Mouse (Mus musculus): ENCODE data around the gene Sdhb. TPM values are rescaled to one million over a fixed set of nuclear protein-coding genes. Genes with fewer than 3 reads are reported as not detected.

The Sdhb gene
- total RNA-seq, 2 experiments from 2014 or later, result 271 to 305 TPM

- no peak for DNase-seq (ENCODE audit: low spot score in 2 of 2)
Measured at GRCm38 (mm10) chr4:140974408-140974807, 13.4 kb downstream of the Sdhb start.

GRCm38 (mm10) chr4:140975356-140975755, 14.4 kb downstream of the Sdhb start:
- DNase-seq (ENCODE audit: low spot score in 2 of 2), result no peak

- DNase-seq (ENCODE audit: low spot score in 2 of 2), result no peak
Measured at GRCm38 (mm10) chr4:140977278-140977677, 16.3 kb downstream of the Sdhb start.

GRCm38 (mm10) chr4:140977886-140978692, 17.1 kb downstream of the Sdhb start:
- DNase-seq (ENCODE audit: low spot score in 2 of 2), result no peak

GRCm38 (mm10) chr4:140981605-140982004, 20.6 kb downstream of the Sdhb start:
- DNase-seq (ENCODE audit: low spot score in 2 of 2), result no peak

GRCm38 (mm10) chr4:140982808-140983207, 21.8 kb downstream of the Sdhb start:
- no peak for DNase-seq (ENCODE audit: low spot score in 2 of 2)

- DNase-seq (ENCODE audit: low spot score in 2 of 2), result no peak
Measured at GRCm38 (mm10) chr4:140983442-140983841, 22.4 kb downstream of the Sdhb start.

GRCm38 (mm10) chr4:140984544-140984943, 23.5 kb downstream of the Sdhb start:
- no peak for DNase-seq (ENCODE audit: low spot score in 2 of 2)

- no peak for DNase-seq (ENCODE audit: low spot score in 2 of 2)
Measured at GRCm38 (mm10) chr4:140986024-140986710, 25.2 kb downstream of the Sdhb start.

GRCm38 (mm10) chr4:140986711-140987395, 25.9 kb downstream of the Sdhb start, which contains the start of gene Atp13a2:
Gene Atp13a2 (plus strand): TSS chr4:140986873.
- peak; percentile 75 to 81 for DNase-seq (ENCODE audit: low spot score in 2 of 2)

GRCm38 (mm10) chr4:140987476-140987875, 26.5 kb downstream of the Sdhb start:
- no peak for DNase-seq (ENCODE audit: low spot score in 2 of 2)

GRCm38 (mm10) chr4:140988706-140989290, 27.8 kb downstream of the Sdhb start:
- DNase-seq (ENCODE audit: low spot score in 2 of 2), result no peak

- DNase-seq (ENCODE audit: low spot score in 2 of 2), result no peak
Measured at GRCm38 (mm10) chr4:140989447-140989846, 28.4 kb downstream of the Sdhb start.

GRCm38 (mm10) chr4:140992215-140992614, 31.2 kb downstream of the Sdhb start:
- DNase-seq (ENCODE audit: low spot score in 2 of 2), result no peak

- no peak for DNase-seq (ENCODE audit: low spot score in 2 of 2)
Measured at GRCm38 (mm10) chr4:140993846-140994245, 32.8 kb downstream of the Sdhb start.

- DNase-seq (ENCODE audit: low spot score in 2 of 2), result no peak
Measured at GRCm38 (mm10) chr4:140995811-140996210, 34.8 kb downstream of the Sdhb start.

- DNase-seq (ENCODE audit: low spot score in 2 of 2), result no peak
Measured at GRCm38 (mm10) chr4:140996812-140997211, 35.8 kb downstream of the Sdhb start.

GRCm38 (mm10) chr4:141005983-141006382, 45.0 kb downstream of the Sdhb start:
- peak; percentile 51 to 64 for DNase-seq (ENCODE audit: low spot score in 2 of 2)

- DNase-seq (ENCODE audit: low spot score in 2 of 2), result no peak
Measured at GRCm38 (mm10) chr4:141008028-141008427, 47.0 kb downstream of the Sdhb start.

GRCm38 (mm10) chr4:141010118-141010517, 49.1 kb downstream of the Sdhb start, which contains the start of gene Mfap2:
Gene Mfap2 (plus strand): TSS chr4:141010418.
- DNase-seq (ENCODE audit: low spot score in 2 of 2), result no peak

GRCm38 (mm10) chr4:141010526-141010925, 49.5 kb downstream of the Sdhb start:
- DNase-seq (ENCODE audit: low spot score in 2 of 2), result no peak
